Mouse (Mus musculus): ENCODE results near the gene Jak3. TPM values are rescaled to one million over a fixed set of nuclear protein-coding genes. Genes with fewer than 3 reads are reported as not detected.

Gene Jak3
- 1.4 and 2.1 TPM in 2 replicates for polyA plus RNA-seq (2014; fragmentation: Nextera tagmentation; extraction: Ambion mirVana)

DNA sequence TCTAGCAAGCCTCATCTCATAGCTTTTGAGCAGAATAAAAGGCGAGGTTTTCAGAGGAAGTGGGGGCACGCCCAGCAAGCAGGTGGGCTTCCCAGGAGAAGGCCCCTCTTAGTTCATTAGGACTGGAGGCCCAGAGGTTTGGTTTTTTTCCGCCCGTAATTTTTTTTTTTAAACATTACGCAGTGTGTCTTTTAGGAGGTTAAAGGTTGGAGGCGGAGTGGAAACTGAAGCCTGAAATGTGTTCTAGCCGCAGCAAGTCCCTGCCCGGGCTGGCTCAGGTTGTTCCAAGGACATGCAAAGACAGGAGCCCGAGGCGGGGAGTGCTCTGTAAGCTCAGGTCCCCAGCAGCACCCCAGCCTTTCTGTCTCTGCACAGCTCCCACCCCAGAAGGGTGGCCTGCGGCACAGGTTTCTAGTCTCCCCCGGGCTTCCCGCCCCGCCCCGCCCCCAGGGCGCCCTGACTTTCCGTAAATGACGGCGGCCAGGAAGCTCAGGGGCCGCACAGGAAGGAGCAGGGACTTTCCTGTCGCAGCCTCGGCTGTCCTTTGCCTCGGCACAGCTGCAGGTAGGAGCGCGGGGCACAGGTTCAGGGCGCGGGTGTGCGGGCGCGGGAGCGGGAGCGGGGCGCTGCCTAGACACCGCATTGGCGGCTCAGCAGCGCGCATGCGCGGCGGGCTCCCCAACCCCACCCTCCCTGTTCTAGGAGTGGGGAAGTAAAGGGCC is at the start of gene Jak3:
Gene Jak3 (plus strand): TSS at position 277 of the 722 bp plus-strand sequence.
- Histone ChIP-seq H3K9me3 (replicated peaks; ENCODE audit: control insufficient read depth, low read length) (no peaks in the 10 kb centered on the region), H3K4me3 (ENCODE audit: low read depth, low read length) (peak within 1 kb of the TSS; percentile 67), H3K27me3 (replicated peaks; ENCODE audit: control insufficient read depth, insufficient read depth, low read length) (peaks cover 47% of the 10 kb centered on the region), H3K27ac (ENCODE audit: low read depth, low read length) (no peak within 1 kb of the TSS), H3K4me1 (ENCODE audit: control insufficient read depth, insufficient read depth, low read length) (peaks cover 3% of the 10 kb centered on the region; the same call in 1 of the 2 replicates), H3K4me2 (ENCODE audit: low read length) (peak within 1 kb of the TSS; percentile 89), H3K36me3 (ENCODE audit: control insufficient read depth, insufficient read depth, low read length) (no peaks in the 10 kb centered on the region), H3K9ac (ENCODE audit: low read length) (peak within 1 kb of the TSS; percentile 82)
- peak; percentile 79 for DNase-seq (ENCODE audit: low spot score)
- ATAC-seq, result peak; percentile 70
- WGBS, result 2% methylated on average over 37 of the region's 40 CpGs

- Histone ChIP-seq H3K27ac (ENCODE audit: low read depth, low read length) (no peak overlapping the region), H3K27me3 (replicated peaks; ENCODE audit: control insufficient read depth, insufficient read depth, low read length) (peaks cover 6% of the 10 kb centered on the region), H3K9me3 (replicated peaks; ENCODE audit: control insufficient read depth, low read length) (no peaks in the 10 kb centered on the region), H3K9ac (ENCODE audit: low read length) (no peak overlapping the region), H3K4me1 (ENCODE audit: control insufficient read depth, insufficient read depth, low read length) (peaks cover 13% of the 10 kb centered on the region), H3K4me3 (ENCODE audit: low read depth, low read length) (no peak overlapping the region), H3K36me3 (ENCODE audit: control insufficient read depth, insufficient read depth, low read length) (peaks cover 40% of the 10 kb centered on the region), H3K4me2 (ENCODE audit: low read length) (no peak overlapping the region)
- ATAC-seq (no peak), DNase-seq (ENCODE audit: low spot score) (no peak)
- 76% methylated on average over 9 of the region's 9 CpGs for WGBS
These were observed 49.3 kb upstream of the Jak3 start for GRCm38 (mm10) chr8:71626753-71627152.

GRCm38 (mm10) chr8:71627265-71628099 is 48.6 kb upstream of the Jak3 start:
- DNase-seq (ENCODE audit: low spot score) (no peak), ATAC-seq (no peak)
- H3K4me3 ChIP-seq (ENCODE audit: low read depth, low read length), result no peak overlapping the region

GRCm38 (mm10) chr8:71628396-71629095 is 47.5 kb upstream of the Jak3 start:
- Histone ChIP-seq H3K27me3 (replicated peaks; ENCODE audit: control insufficient read depth, insufficient read depth, low read length) (peaks cover 6% of the 10 kb centered on the region), H3K9me3 (replicated peaks; ENCODE audit: control insufficient read depth, low read length) (no peaks in the 10 kb centered on the region; the same call in 1 of the 2 replicates), H3K9ac (ENCODE audit: low read length) (peak overlapping the region; percentile 68), H3K4me1 (ENCODE audit: control insufficient read depth, insufficient read depth, low read length) (peaks cover 13% of the 10 kb centered on the region), H3K4me2 (ENCODE audit: low read length) (peak overlapping the region; percentile 93), H3K27ac (ENCODE audit: low read depth, low read length) (peak overlapping the region; percentile 46; the same call in 1 of the 2 replicates), H3K36me3 (ENCODE audit: control insufficient read depth, insufficient read depth, low read length) (peaks cover 25% of the 10 kb centered on the region), H3K4me3 (ENCODE audit: low read depth, low read length) (peak overlapping the region; percentile 43)
- ATAC-seq (no peak), DNase-seq (ENCODE audit: low spot score) (no peak)
- 9% methylated on average over 16 of the region's 16 CpGs for WGBS

More at GRCm38 (mm10) chr8:71627265-71628099, 48.6 kb upstream of the Jak3 start:
- peaks cover 32% of the 10 kb centered on the region for H3K36me3 ChIP-seq (ENCODE audit: control insufficient read depth, insufficient read depth, low read length)
- no peaks in the 10 kb centered on the region for H3K9me3 ChIP-seq (replicated peaks; ENCODE audit: control insufficient read depth, low read length)
- WGBS, result 52% methylated on average over 9 of the region's 9 CpGs
- no peak overlapping the region for H3K4me2 ChIP-seq (ENCODE audit: low read length)
- H3K4me1 ChIP-seq (ENCODE audit: control insufficient read depth, insufficient read depth, low read length), result peaks cover 13% of the 10 kb centered on the region
- no peak overlapping the region for H3K9ac ChIP-seq (ENCODE audit: low read length)
- H3K27me3 ChIP-seq (replicated peaks; ENCODE audit: control insufficient read depth, insufficient read depth, low read length), result peaks cover 6% of the 10 kb centered on the region
- no peak overlapping the region for H3K27ac ChIP-seq (ENCODE audit: low read depth, low read length)

DNA sequence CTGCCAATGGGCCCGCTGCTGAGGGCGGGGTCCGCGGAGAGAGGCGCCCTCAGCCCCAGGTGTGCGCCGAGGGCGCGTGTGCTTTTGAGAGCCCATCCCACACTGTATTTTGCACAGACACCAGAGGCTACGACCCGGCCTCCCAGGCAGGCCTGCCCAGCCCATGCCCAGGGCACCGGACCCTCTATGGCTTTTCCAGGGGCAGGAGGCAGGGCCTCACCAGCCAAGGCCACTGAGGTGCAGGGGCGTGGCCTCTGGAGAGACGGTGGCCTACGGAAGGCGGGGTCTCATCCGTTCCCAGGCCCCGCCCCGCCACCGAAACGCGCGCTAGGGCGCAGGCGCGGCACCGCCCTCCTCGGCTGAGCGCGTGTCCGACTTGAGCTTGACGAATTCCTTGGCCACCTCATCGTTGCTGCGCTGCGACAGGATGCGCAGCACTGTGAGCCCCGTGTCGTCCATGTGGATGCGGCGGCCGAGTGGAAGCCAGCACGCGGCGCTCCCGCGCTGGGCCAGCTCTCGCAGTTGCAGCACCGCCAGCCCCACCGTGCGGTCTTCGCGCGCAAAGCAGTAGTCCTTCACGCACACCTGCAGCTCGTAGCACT is 46.9 kb upstream of the Jak3 start:
- H3K4me1 ChIP-seq (ENCODE audit: control insufficient read depth, insufficient read depth, low read length), result peaks cover 13% of the 10 kb centered on the region
- peak overlapping the region; percentile 93 for H3K4me2 ChIP-seq (ENCODE audit: low read length)
- WGBS, result under 1% methylated on average over 50 of the region's 55 CpGs
- peaks cover 21% of the 10 kb centered on the region for H3K36me3 ChIP-seq (ENCODE audit: control insufficient read depth, insufficient read depth, low read length)
- peaks cover 6% of the 10 kb centered on the region for H3K27me3 ChIP-seq (replicated peaks; ENCODE audit: control insufficient read depth, insufficient read depth, low read length)
- peak overlapping the region; percentile 46; the same call in 1 of the 2 replicates for H3K27ac ChIP-seq (ENCODE audit: low read depth, low read length)
- H3K4me3 ChIP-seq (ENCODE audit: low read depth, low read length), result peak overlapping the region; percentile 43
- ATAC-seq, result peak; percentile 87
- peak overlapping the region; percentile 68 for H3K9ac ChIP-seq (ENCODE audit: low read length)
- H3K9me3 ChIP-seq (replicated peaks; ENCODE audit: control insufficient read depth, low read length), result no peaks in the 10 kb centered on the region; the same call in 1 of the 2 replicates
- peak; percentile 93 for DNase-seq (ENCODE audit: low spot score)

DNA sequence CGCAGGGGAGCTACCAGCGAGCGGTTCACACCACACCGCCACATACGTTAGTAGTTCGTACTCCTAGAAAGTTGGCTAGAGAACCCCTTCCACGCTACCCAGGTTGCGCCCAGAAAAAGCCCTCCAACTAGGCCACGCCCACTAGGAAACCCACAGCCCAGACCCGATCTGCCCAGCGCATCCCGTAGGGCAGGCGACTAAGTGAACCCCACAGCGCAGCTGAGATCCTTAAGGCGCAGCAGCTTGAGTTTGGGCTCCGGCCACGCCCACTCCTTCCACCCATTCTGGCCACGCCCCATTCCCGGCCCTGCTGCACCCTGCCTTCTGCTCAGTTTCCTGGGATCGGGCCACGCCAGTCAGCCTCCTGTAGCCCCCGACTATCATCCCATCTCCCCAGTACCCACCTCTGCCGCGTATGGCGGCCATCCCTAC is 46.3 kb upstream of the Jak3 start:
- 4% methylated on average over 25 of the region's 25 CpGs for WGBS
- H3K4me2 ChIP-seq (ENCODE audit: low read length), result peak overlapping the region; percentile 93
- DNase-seq (ENCODE audit: low spot score), result peak; percentile 66
- peaks cover 6% of the 10 kb centered on the region for H3K27me3 ChIP-seq (replicated peaks; ENCODE audit: control insufficient read depth, insufficient read depth, low read length)
- ATAC-seq, result peak; percentile 36
- no peaks in the 10 kb centered on the region; the same call in 1 of the 2 replicates for H3K9me3 ChIP-seq (replicated peaks; ENCODE audit: control insufficient read depth, low read length)
- H3K9ac ChIP-seq (ENCODE audit: low read length), result peak overlapping the region; percentile 68
- 0 out of 2 replicates have a peak overlapping the region, but pooled peaks have one; percentile 46 for H3K27ac ChIP-seq (ENCODE audit: low read depth, low read length)
- H3K4me3 ChIP-seq (ENCODE audit: low read depth, low read length), result peak overlapping the region; percentile 43
- H3K36me3 ChIP-seq (ENCODE audit: control insufficient read depth, insufficient read depth, low read length), result peaks cover 15% of the 10 kb centered on the region
- H3K4me1 ChIP-seq (ENCODE audit: control insufficient read depth, insufficient read depth, low read length), result peaks cover 13% of the 10 kb centered on the region

DNA sequence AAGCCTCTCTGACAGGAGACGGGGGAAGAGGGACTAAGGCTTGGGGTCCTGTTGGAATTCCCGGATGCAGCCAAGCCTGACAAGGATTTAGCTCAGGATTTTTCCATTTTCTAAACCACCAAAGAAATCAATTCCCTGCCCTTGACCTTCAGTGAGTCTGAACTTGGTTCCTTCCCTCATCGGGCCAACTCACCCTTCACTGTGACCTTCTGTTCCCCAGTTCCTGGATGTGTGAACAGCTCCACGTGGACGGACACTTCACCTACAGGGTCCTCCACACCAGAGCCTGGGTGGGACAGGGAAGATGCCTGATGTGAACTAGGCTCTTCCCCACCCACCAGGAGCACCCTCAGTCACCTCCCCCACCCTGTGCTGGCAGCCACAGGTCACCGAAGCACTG is 45.3 kb upstream of the Jak3 start:
- peaks cover 6% of the 10 kb centered on the region for H3K36me3 ChIP-seq (ENCODE audit: control insufficient read depth, insufficient read depth, low read length)
- H3K4me1 ChIP-seq (ENCODE audit: control insufficient read depth, insufficient read depth, low read length), result peaks cover 13% of the 10 kb centered on the region
- H3K9me3 ChIP-seq (replicated peaks; ENCODE audit: control insufficient read depth, low read length), result no peaks in the 10 kb centered on the region; the same call in 1 of the 2 replicates
- 95% methylated on average over 6 of the region's 6 CpGs for WGBS
- H3K27ac ChIP-seq (ENCODE audit: low read depth, low read length), result no peak overlapping the region
- ATAC-seq (no peak), DNase-seq (ENCODE audit: low spot score) (no peak)
- no peak overlapping the region for H3K9ac ChIP-seq (ENCODE audit: low read length)
- H3K27me3 ChIP-seq (replicated peaks; ENCODE audit: control insufficient read depth, insufficient read depth, low read length), result peaks cover 6% of the 10 kb centered on the region
- no peak overlapping the region for H3K4me2 ChIP-seq (ENCODE audit: low read length)
- H3K4me3 ChIP-seq (ENCODE audit: low read depth, low read length), result no peak overlapping the region

- Histone ChIP-seq H3K4me1 (ENCODE audit: control insufficient read depth, insufficient read depth, low read length) (peaks cover 13% of the 10 kb centered on the region), H3K27me3 (replicated peaks; ENCODE audit: control insufficient read depth, insufficient read depth, low read length) (peaks cover 10% of the 10 kb centered on the region), H3K27ac (ENCODE audit: low read depth, low read length) (no peak overlapping the region), H3K4me2 (ENCODE audit: low read length) (no peak overlapping the region), H3K9ac (ENCODE audit: low read length) (no peak overlapping the region), H3K36me3 (ENCODE audit: control insufficient read depth, insufficient read depth, low read length) (peaks cover 3% of the 10 kb centered on the region; the same call in 1 of the 2 replicates), H3K9me3 (replicated peaks; ENCODE audit: control insufficient read depth, low read length) (no peaks in the 10 kb centered on the region; the same call in 1 of the 2 replicates), H3K4me3 (ENCODE audit: low read depth, low read length) (no peak overlapping the region)
- WGBS, result 72% methylated on average over 2 of the region's 2 CpGs
- ATAC-seq (no peak), DNase-seq (ENCODE audit: low spot score) (no peak)
These were observed 44.2 kb upstream of the Jak3 start for GRCm38 (mm10) chr8:71631897-71632296.

Measured in forebrain, embryonic 14.5 days (tissue).